Mouse (Mus musculus): ENCODE data around the gene Btbd2. TPM values are rescaled to one million over a fixed set of nuclear protein-coding genes. Genes with fewer than 3 reads are reported as not detected.
A peak's percentile ranks its signal among the peaks of the same experiment; 100 is the strongest.

Gene Btbd2
- polyA plus RNA-seq, 1 experiment from 2014 or later: 78.8 TPM

DNA sequence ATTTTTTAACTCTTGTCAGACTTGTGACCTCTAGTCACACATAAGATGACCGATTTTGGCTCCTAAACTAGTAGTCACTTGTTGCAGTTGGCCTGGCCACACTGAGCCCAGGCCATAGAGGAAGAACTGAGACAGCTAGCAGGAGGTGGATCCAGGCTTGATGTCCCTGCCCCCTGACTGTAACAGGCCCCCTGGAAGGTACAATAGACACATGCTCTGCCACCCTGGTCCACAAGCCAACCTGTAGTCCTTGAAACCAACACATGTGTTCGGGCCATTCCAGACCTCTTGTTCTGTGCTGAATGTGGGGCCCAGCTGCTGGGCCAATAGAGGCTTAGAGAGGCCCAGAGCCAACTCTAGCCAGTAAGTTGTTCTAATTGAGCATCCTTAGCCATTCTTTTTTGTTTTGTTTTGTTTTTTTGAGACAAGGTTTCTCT, 23.4 kb upstream of the Btbd2 start:
- H3K4me1 ChIP-seq (ENCODE audit: control insufficient read depth, insufficient read depth, low read length): peaks cover 12% of the 10 kb centered on the region
- WGBS: 81% methylated on average over 2 of the region's 2 CpGs
- no peaks in the 10 kb centered on the region for H3K9me3 ChIP-seq (ENCODE audit: control insufficient read depth, low read length)
- H3K4me3 ChIP-seq (ENCODE audit: low read depth, low read length): no peak overlapping the region
- H3K4me2 ChIP-seq (ENCODE audit: low read depth): no peak overlapping the region
- ATAC-seq (ENCODE audit: insufficient read depth, low FRiP score, low TSS enrichment) (no peak), DNase-seq (ENCODE audit: low spot score) (no peak)
- H3K27me3 ChIP-seq (ENCODE audit: control insufficient read depth, insufficient read depth, low read length): no peaks in the 10 kb centered on the region
- no peak overlapping the region for H3K9ac ChIP-seq (ENCODE audit: low read length)
- peaks cover 5% of the 10 kb centered on the region; the same call in 1 of the 2 replicates for H3K36me3 ChIP-seq (ENCODE audit: control insufficient read depth, insufficient read depth, low read length)
- no peak overlapping the region for H3K27ac ChIP-seq (ENCODE audit: low read depth, low read length)

DNA sequence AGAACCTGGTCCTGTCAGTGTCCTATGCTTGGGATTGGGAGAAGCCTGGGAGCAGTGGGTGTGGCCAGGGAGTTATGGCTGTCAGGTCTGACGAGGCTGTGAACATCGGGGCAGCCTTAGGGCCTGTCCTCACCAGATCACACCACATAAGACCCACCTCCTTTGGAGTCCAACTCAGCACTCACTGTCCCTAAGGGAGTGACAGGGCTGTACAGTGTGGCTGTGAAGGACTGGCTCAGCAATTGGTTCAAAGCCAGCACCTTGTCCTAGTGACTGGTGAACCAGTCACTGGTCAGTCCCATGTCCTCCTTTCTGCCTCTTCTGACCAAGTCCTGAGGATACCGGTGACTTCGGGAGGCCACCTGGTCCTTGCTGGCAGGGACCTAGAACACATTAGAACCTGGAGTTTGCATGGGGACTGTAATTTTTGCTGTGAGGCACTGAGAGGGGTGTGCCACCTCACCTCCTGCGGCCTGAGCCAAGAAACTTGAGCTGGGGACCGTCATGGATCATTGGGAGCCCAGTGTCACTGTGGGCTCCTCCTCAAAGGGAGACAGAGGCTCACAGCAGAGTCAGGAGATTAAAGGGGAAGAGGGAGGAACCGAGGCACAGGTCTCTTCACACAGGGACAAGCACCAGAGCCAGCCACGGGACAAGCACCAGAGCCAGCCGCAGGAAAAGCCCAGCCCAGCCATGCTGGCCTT, 22.8 kb upstream of the Btbd2 start:
- H3K9ac ChIP-seq (ENCODE audit: low read length): no peak overlapping the region

DNA sequence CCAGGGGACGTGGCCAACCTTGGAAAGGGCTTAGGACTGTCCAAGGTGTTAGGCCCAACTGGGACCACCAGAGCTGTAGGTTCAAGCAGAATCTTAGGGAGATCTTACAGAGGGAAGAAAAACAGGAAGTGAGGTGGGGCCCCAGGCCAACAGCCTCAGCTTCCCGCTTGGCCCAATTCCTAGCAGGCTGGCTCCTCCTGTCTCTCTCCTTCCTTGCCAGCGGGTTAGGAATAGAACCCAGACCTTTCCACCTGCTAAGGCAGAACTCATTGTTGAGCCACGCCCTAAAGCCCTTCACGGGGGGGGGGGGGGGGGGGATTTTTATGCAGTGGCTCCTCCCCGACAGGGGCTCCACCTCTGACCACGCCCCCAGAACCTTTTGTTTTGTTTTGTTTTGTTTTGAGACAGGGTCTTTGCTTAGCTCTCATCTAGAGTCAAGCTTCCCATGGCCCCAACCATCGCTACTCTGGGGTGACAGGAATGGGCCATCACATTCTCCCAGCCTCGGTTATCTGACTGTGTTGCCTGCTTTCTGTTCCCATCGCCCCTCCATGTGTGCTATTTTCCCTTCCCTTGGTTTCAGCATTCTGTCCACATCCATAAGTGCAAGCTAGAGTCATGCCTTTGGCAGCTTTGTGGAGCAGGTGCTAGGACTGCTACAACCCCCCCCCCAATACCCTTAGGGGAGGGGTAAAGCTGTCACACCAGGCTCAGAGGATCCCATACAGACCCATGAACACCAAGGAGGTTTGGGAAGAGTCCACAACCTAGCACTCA, 21.9 kb upstream of the Btbd2 start:
- no peak overlapping the region for H3K4me3 ChIP-seq (ENCODE audit: low read depth, low read length)
- 0 out of 2 replicates have a peak overlapping the region, but pooled peaks have one; percentile 94 for H3K27ac ChIP-seq (ENCODE audit: low read depth, low read length)
- no peaks in the 10 kb centered on the region for H3K9me3 ChIP-seq (ENCODE audit: control insufficient read depth, low read length)
- 51% methylated on average over 9 of the region's 10 CpGs for WGBS
- no peak overlapping the region for H3K9ac ChIP-seq (ENCODE audit: low read length)
- H3K27me3 ChIP-seq (ENCODE audit: control insufficient read depth, insufficient read depth, low read length): no peaks in the 10 kb centered on the region
- H3K36me3 ChIP-seq (ENCODE audit: control insufficient read depth, insufficient read depth, low read length): no peaks in the 10 kb centered on the region
- H3K4me1 ChIP-seq (ENCODE audit: control insufficient read depth, insufficient read depth, low read length): peaks cover 27% of the 10 kb centered on the region
- H3K4me2 ChIP-seq (ENCODE audit: low read depth): no peak overlapping the region
- ATAC-seq (ENCODE audit: insufficient read depth, low FRiP score, low TSS enrichment) (no peak), DNase-seq (ENCODE audit: low spot score) (no peak)

More for the DNA sequence above, 22.8 kb upstream of the Btbd2 start:
- no peaks in the 10 kb centered on the region for H3K27me3 ChIP-seq (ENCODE audit: control insufficient read depth, insufficient read depth, low read length)
- H3K4me2 ChIP-seq (ENCODE audit: low read depth): peak overlapping the region; percentile 10; the same call in 1 of the 2 replicates
- H3K27ac ChIP-seq (ENCODE audit: low read depth, low read length): no peak overlapping the region
- ATAC-seq (ENCODE audit: insufficient read depth, low FRiP score, low TSS enrichment) (no peak), DNase-seq (ENCODE audit: low spot score) (no peak)
- H3K36me3 ChIP-seq (ENCODE audit: control insufficient read depth, insufficient read depth, low read length): 0 out of 2 replicates have a peak, but pooled peaks cover 2% of the 10 kb centered on the region
- H3K4me1 ChIP-seq (ENCODE audit: control insufficient read depth, insufficient read depth, low read length): peaks cover 18% of the 10 kb centered on the region
- WGBS: 69% methylated on average over 9 of the region's 9 CpGs
- H3K4me3 ChIP-seq (ENCODE audit: low read depth, low read length): no peak overlapping the region
- no peaks in the 10 kb centered on the region for H3K9me3 ChIP-seq (ENCODE audit: control insufficient read depth, low read length)

DNA sequence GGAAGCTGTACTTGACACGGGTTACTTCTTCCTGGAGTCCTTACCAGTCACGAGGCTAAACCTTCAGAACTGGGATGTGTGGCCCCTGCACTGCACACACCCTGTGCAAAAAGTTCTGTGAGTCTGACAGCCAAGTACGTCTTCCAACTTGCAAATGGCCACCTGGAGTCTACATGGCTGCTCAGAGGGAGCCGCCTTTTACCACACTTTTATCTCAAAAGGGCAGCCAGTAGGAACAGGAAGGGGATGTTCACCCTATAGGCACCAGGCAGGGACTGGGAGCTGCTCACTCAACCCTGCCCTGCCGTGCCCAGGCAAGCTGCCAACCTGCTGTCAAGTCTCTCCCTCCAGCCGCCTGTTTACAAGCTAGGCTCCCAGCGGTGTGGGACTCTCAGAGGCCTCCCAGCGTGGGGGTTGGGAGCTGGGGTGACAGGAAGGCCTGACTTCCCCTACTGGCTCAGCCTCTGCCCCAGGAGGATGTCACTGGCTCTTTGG, 21.1 kb upstream of the Btbd2 start, which contains the start of gene Mknk2:
Mknk2 (minus strand) TSS at position 171 of the 495 bp plus-strand sequence.
- peak within 1 kb of the TSS; percentile 86 for H3K4me2 ChIP-seq (ENCODE audit: low read depth)
- no peaks in the 10 kb centered on the region for H3K27me3 ChIP-seq (ENCODE audit: control insufficient read depth, insufficient read depth, low read length)
- H3K9ac ChIP-seq (ENCODE audit: low read length): peak within 1 kb of the TSS; percentile 77
- H3K36me3 ChIP-seq (ENCODE audit: control insufficient read depth, insufficient read depth, low read length): no peaks in the 10 kb centered on the region
- H3K4me3 ChIP-seq (ENCODE audit: low read depth, low read length): peak within 1 kb of the TSS; percentile 81
- H3K4me1 ChIP-seq (ENCODE audit: control insufficient read depth, insufficient read depth, low read length): peaks cover 29% of the 10 kb centered on the region
- peak within 1 kb of the TSS; percentile 94 for H3K27ac ChIP-seq (ENCODE audit: low read depth, low read length)
- ATAC-seq (ENCODE audit: insufficient read depth, low FRiP score, low TSS enrichment) (no peak), DNase-seq (ENCODE audit: low spot score) (no peak)
- 41% methylated on average over 8 of the region's 8 CpGs for WGBS
- no peaks in the 10 kb centered on the region for H3K9me3 ChIP-seq (ENCODE audit: control insufficient read depth, low read length)

DNA sequence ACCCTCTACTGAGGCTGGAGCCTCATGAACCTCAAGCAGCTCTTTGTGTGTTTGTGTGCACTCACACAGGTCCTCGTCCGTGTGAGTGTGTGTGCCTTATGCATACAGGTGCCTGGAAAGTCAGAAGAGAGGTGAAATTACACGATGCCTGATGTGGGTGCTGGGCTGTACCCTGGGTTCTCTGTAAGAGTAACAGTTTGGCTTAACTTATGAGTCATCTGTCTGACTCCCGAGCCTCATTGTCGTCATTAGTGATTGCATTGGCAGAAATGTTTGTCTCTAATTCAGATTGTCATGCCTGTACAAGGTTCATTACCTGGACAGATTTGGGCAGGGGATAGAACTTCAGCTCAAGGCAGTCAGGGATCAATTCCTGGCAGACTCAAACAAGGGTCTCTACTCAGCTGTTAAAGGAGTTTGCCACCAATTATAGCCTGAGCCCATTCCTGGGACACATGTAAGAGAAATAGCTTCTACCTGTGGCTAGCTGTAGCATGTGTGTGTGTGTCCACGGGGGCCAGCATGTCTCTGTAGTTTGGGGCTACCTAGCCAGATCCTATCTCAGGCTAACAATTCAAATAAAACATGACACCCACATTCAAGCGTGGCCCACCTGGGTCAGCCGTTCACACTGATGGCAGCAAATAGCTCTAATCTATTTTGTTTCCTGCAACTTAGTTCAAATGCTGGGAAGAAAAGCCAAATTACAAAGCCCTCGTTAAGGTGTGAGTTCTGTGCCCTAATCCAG, 20.4 kb upstream of the Btbd2 start:
- peak overlapping the region; percentile 81 for H3K4me3 ChIP-seq (ENCODE audit: low read depth, low read length)
- no peak for DNase-seq (ENCODE audit: low spot score)
- H3K36me3 ChIP-seq (ENCODE audit: control insufficient read depth, insufficient read depth, low read length): peaks cover 1% of the 10 kb centered on the region; the same call in 1 of the 2 replicates
- H3K9me3 ChIP-seq (ENCODE audit: control insufficient read depth, low read length): no peaks in the 10 kb centered on the region
- ATAC-seq (ENCODE audit: insufficient read depth, low FRiP score, low TSS enrichment): no peak
- no peaks in the 10 kb centered on the region for H3K27me3 ChIP-seq (ENCODE audit: control insufficient read depth, insufficient read depth, low read length)
- peak overlapping the region; percentile 77 for H3K9ac ChIP-seq (ENCODE audit: low read length)
- peak overlapping the region; percentile 94 for H3K27ac ChIP-seq (ENCODE audit: low read depth, low read length)
- H3K4me1 ChIP-seq (ENCODE audit: control insufficient read depth, insufficient read depth, low read length): peaks cover 29% of the 10 kb centered on the region
- WGBS: 44% methylated on average over 9 of the region's 9 CpGs
- H3K4me2 ChIP-seq (ENCODE audit: low read depth): peak overlapping the region; percentile 86

DNA sequence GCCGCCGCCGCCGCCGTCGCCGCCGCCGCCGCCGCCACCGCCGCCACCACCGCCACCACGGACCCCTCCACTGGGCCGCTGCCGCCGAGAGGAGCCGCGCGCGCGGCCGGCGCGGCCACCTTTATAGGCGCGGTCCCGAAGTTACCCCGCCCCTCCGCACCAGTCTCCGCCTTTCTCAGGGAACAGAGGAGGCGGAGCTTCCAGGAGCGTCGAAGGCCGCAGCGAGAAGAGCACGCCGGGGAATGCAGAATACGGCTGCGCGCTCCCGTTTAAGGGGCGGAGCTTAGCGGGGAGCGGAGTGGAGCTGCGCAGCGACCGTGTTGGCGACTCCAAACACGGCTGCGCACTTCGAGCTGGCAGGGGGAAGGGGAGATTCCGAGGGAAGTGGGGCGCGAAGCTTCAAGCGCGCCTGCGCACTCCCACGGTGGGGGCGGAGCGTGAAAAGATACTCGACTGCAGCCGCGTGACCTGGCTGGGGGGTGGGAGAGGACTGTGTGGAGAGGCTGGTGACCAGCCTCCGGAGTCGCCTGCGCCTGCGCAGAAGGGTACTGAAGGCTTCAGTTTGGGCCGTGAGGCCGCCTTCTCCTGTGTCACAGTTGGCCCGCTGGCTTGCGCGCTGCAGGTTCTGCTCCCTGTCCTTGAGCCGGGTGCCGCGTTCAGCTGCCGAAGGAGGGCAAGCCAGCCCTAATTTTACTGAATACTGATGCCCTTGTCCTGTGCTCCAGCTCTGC, 19.5 kb upstream of the Btbd2 start:
- ATAC-seq (ENCODE audit: insufficient read depth, low FRiP score, low TSS enrichment) (peak; percentile 88), DNase-seq (ENCODE audit: low spot score) (peak; percentile 100)
- H3K27me3 ChIP-seq (ENCODE audit: control insufficient read depth, insufficient read depth, low read length): no peaks in the 10 kb centered on the region
- under 1% methylated on average over 50 of the region's 78 CpGs for WGBS
- peak overlapping the region; percentile 94 for H3K27ac ChIP-seq (ENCODE audit: low read depth, low read length)
- peak overlapping the region; percentile 95 for H3K9ac ChIP-seq (ENCODE audit: low read length)
- H3K4me1 ChIP-seq (ENCODE audit: control insufficient read depth, insufficient read depth, low read length): peaks cover 29% of the 10 kb centered on the region
- H3K36me3 ChIP-seq (ENCODE audit: control insufficient read depth, insufficient read depth, low read length): peaks cover 3% of the 10 kb centered on the region
- H3K9me3 ChIP-seq (ENCODE audit: control insufficient read depth, low read length): no peaks in the 10 kb centered on the region
- peak overlapping the region; percentile 81 for H3K4me3 ChIP-seq (ENCODE audit: low read depth, low read length)
- H3K4me2 ChIP-seq (ENCODE audit: low read depth): peak overlapping the region; percentile 86

DNA sequence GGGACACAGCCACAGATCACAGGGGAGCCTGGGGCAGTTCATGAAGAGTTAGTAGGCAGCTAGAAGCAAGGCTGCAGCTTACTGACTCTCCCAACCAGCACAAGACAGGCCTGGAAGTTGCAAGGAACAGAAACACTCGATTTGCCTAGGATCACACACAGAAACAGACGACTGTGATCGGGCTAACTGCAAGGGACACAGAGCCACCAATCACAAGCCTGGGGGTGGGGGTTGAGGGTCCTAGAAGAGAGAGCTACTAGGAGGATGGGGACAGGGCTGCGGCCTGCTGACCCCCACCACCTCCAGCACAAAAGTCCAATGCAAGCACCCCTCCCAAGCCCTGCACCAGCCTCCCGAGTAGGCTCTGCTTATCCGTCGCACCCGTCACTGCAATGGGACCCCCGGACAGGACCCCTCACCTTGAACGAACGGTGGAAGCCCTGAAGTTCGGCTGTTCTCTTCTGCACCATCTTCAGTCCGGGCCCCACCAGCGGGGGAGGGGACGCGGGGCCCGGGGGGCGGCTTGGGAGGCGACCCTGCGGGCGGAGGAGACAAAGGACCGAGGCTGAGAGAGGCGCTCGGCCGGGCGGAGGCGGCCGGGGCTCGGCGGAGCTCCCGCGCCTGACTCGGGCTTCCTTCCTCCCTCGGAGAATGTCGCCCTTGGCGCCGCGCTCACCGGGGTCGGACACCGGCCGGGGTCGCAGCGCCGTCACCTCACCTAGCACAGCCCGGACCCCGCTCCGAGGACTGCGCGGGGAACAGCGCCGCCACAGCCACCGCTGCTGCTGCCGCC, 18.7 kb upstream of the Btbd2 start:
- peaks cover 29% of the 10 kb centered on the region for H3K4me1 ChIP-seq (ENCODE audit: control insufficient read depth, insufficient read depth, low read length)
- ATAC-seq (ENCODE audit: insufficient read depth, low FRiP score, low TSS enrichment) (peak; percentile 46), DNase-seq (ENCODE audit: low spot score) (peak; percentile 41)
- H3K9me3 ChIP-seq (ENCODE audit: control insufficient read depth, low read length): no peaks in the 10 kb centered on the region
- peak overlapping the region; percentile 81 for H3K4me3 ChIP-seq (ENCODE audit: low read depth, low read length)
- H3K27me3 ChIP-seq (ENCODE audit: control insufficient read depth, insufficient read depth, low read length): no peaks in the 10 kb centered on the region
- under 1% methylated on average over 46 of the region's 54 CpGs for WGBS
- H3K9ac ChIP-seq (ENCODE audit: low read length): peak overlapping the region; percentile 95
- peaks cover 6% of the 10 kb centered on the region for H3K36me3 ChIP-seq (ENCODE audit: control insufficient read depth, insufficient read depth, low read length)
- peak overlapping the region; percentile 54 for H3K27ac ChIP-seq (ENCODE audit: low read depth, low read length)
- H3K4me2 ChIP-seq (ENCODE audit: low read depth): peak overlapping the region; percentile 86

Data from neural tube, embryonic 11.5 days (tissue).